8 mouse cellular contexts compared by ENCODE assay signal in genomic region chr11:49249811-49250421, GRCm38 (mm10). TPM values are rescaled to one million over a fixed set of nuclear protein-coding genes. Genes with fewer than 3 reads are reported as not detected.
DNase-seq lines count a peak whose midpoint lies in the region; ATAC-seq and TF ChIP-seq lines count a peak whose summit lies in the region.

No protein-coding gene starts in this region.

- DNase-seq in cerebellum, adult 2 months: no peak
- DNase-seq in cerebellum, adult 9-11 months: no peak
- DNase-seq in embryonic facial prominence, embryonic 11.5 days (ENCODE audit: low spot score): peak; percentile 9
- DNase-seq in induced T-regulatory cell, adult 2 months (ENCODE audit: low read depth): peak; percentile 84
- DNase-seq in liver, postnatal 0 days: peak; percentile 65
- no peak for DNase-seq in frontal cortex, postnatal 10 days (ENCODE audit: low spot score in 2 of 2)
- no peak for DNase-seq in cerebellum, postnatal 10 days

- WGBS in cerebellum, adult 2 months: 41% methylated on average over 10 of the region's 10 CpGs
- WGBS in embryonic facial prominence, embryonic 11.5 days: 21% methylated on average over 10 of the region's 10 CpGs
- 7% methylated on average over 10 of the region's 10 CpGs for WGBS in liver, postnatal 0 days (ENCODE audit: insufficient replicate concordance)
- 5% methylated on average over 10 of the region's 10 CpGs for whole genome bisulfite sequencing in small intestine, adult 2 months

- H3K9me3 ChIP-seq in embryonic facial prominence, embryonic 11.5 days (replicated peaks; ENCODE audit: control insufficient read depth, low read length): no peaks in the 10 kb centered on the region
- H3K9me3 ChIP-seq in liver, postnatal 0 days (ENCODE audit: low read length): no peaks in the 10 kb centered on the region

- H3K27me3 ChIP-seq in cerebellum, adult 2 months (ENCODE audit: control insufficient read depth, insufficient read depth, low read length): no peaks in the 10 kb centered on the region
- H3K27me3 ChIP-seq in embryonic facial prominence, embryonic 11.5 days (ENCODE audit: control insufficient read depth, insufficient read depth, low read length): no peaks in the 10 kb centered on the region
- no peaks in the 10 kb centered on the region for H3K27me3 ChIP-seq in liver, postnatal 0 days (ENCODE audit: insufficient read depth, low read length)
- no peaks in the 10 kb centered on the region for H3K27me3 ChIP-seq in small intestine, adult 2 months (ENCODE audit: control insufficient read depth, insufficient read depth, low read length)

- H3K9ac ChIP-seq in embryonic facial prominence, embryonic 11.5 days (replicated peaks; ENCODE audit: low read length): peak overlapping the region; percentile 87
- peak overlapping the region; percentile 92 for H3K9ac ChIP-seq in liver, postnatal 0 days (replicated peaks)

- H3K27ac ChIP-seq in cerebellum, adult 2 months (ENCODE audit: insufficient read depth, low read length): no peak overlapping the region
- H3K27ac ChIP-seq in embryonic facial prominence, embryonic 11.5 days (replicated peaks; ENCODE audit: low read depth, low read length): peak overlapping the region; percentile 75
- H3K27ac ChIP-seq in liver, postnatal 0 days (ENCODE audit: low read depth): peak overlapping the region; percentile 98
- H3K27ac ChIP-seq in small intestine, adult 2 months (ENCODE audit: insufficient read depth, low read depth, low read length): peak overlapping the region; percentile 97

- H3K36me3 ChIP-seq in embryonic facial prominence, embryonic 11.5 days (replicated peaks; ENCODE audit: control insufficient read depth, insufficient read depth, low read depth, low read length): peaks cover 3% of the 10 kb centered on the region
- peaks cover 26% of the 10 kb centered on the region for H3K36me3 ChIP-seq in liver, postnatal 0 days (replicated peaks; ENCODE audit: insufficient read depth, low read length)
- peaks cover 19% of the 10 kb centered on the region for H3K36me3 ChIP-seq in small intestine, adult 2 months (ENCODE audit: control insufficient read depth, insufficient read depth, low read length)

- TF ChIP-seq CTCF in cerebellum, adult 2 months (IDR thresholded peaks at IDR 0.05; ENCODE audit: borderline replicate concordance, insufficient read depth, low read depth, low read length): no peak
- no peak for TF ChIP-seq CTCF in liver, postnatal 0 days (IDR thresholded peaks at IDR 0.05; ENCODE audit: low read depth)
- no peak for TF ChIP-seq CTCF in small intestine, adult 2 months (IDR thresholded peaks at IDR 0.05; ENCODE audit: extremely low read depth, insufficient read length, insufficient replicate concordance, low read depth, low read length)

- peak overlapping the region; percentile 62 for H3K4me3 ChIP-seq in cerebellum, adult 2 months (replicated peaks; ENCODE audit: insufficient read depth, low read depth, low read length)
- H3K4me3 ChIP-seq in embryonic facial prominence, embryonic 11.5 days (ENCODE audit: low read depth, low read length): peak overlapping the region; percentile 59
- H3K4me3 ChIP-seq in liver, postnatal 0 days (ENCODE audit: low read depth, low read length): peak overlapping the region; percentile 80
- H3K4me3 ChIP-seq in small intestine, adult 2 months (ENCODE audit: low read depth, low read length): peak overlapping the region; percentile 76

- no peak for ATAC-seq in embryonic facial prominence, embryonic 11.5 days (replicated peaks; ENCODE audit: insufficient number of reproducible peaks, low FRiP score, low TSS enrichment, low read depth)
- peak; percentile 2; the same call in 1 of the 2 replicates for ATAC-seq in liver, postnatal 0 days

- 0 out of 2 replicates have a peak, but pooled peaks have one; percentile 22 for TF ChIP-seq EP300 in liver, postnatal 0 days (IDR thresholded peaks at IDR 0.05; ENCODE audit: low read depth)

- TF ChIP-seq POLR2A in cerebellum, adult 2 months (IDR thresholded peaks at IDR 0.05; ENCODE audit: borderline replicate concordance, insufficient read depth, low read length): no peak
- no peak for TF ChIP-seq POLR2A in small intestine, adult 2 months (IDR thresholded peaks at IDR 0.05; ENCODE audit: low read depth, low read length)

- peak overlapping the region; percentile 77 for H3K4me2 ChIP-seq in embryonic facial prominence, embryonic 11.5 days (ENCODE audit: low read depth, low read length)
- peak overlapping the region; percentile 95 for H3K4me2 ChIP-seq in liver, postnatal 0 days (ENCODE audit: low read depth, low read length)

- H3K4me1 ChIP-seq in cerebellum, adult 2 months (ENCODE audit: control insufficient read depth, insufficient read depth, low read length): no peaks in the 10 kb centered on the region; the same call in 1 of the 2 replicates
- H3K4me1 ChIP-seq in embryonic facial prominence, embryonic 11.5 days (ENCODE audit: control insufficient read depth, insufficient read depth, low read length): no peaks in the 10 kb centered on the region
- H3K4me1 ChIP-seq in liver, postnatal 0 days (ENCODE audit: insufficient read depth): peaks cover 76% of the 10 kb centered on the region
- peaks cover 38% of the 10 kb centered on the region for H3K4me1 ChIP-seq in small intestine, adult 2 months (ENCODE audit: control insufficient read depth, insufficient read depth, insufficient read length, low read length)

RNA-seq across cellular contexts. Expression of gene Mgat1, which starts 5.9 kb away (rescaled TPM):
- 56.4 and 61.2 TPM in 2 replicates for polyA plus RNA-seq in cerebellum, adult 2 months (2012; rRNA removed)
- 26.4 and 32.8 TPM in 2 replicates for polyA plus RNA-seq in embryonic facial prominence, embryonic 11.5 days (2014; fragmentation: Nextera tagmentation; extraction: Ambion mirVana)
- 56.3 and 58.2 TPM in 2 replicates for polyA plus RNA-seq in liver, postnatal 0 days (2015; fragmentation: Nextera tagmentation; extraction: Ambion mirVana)
- polyA plus RNA-seq in small intestine, adult 2 months (2012; rRNA removed): 97.4 and 231 TPM in 2 replicates

RNA-seq across cellular contexts. Expression of gene Olfr1393, which starts 28.2 kb away (rescaled TPM):
- polyA plus RNA-seq in cerebellum, adult 2 months (2012; rRNA removed): 0.08 TPM in 1 of 2 replicates, not detected in the other
- 0.17 TPM in 1 of 2 replicates, not detected in the other for polyA plus RNA-seq in embryonic facial prominence, embryonic 11.5 days (2014; fragmentation: Nextera tagmentation; extraction: Ambion mirVana)
- polyA plus RNA-seq in liver, postnatal 0 days (2015; fragmentation: Nextera tagmentation; extraction: Ambion mirVana): 0.05 and 0.07 TPM in 2 replicates
- 0.10 and 0.42 TPM in 2 replicates for polyA plus RNA-seq in small intestine, adult 2 months (2012; rRNA removed)

RNA-seq across cellular contexts. Expression of gene Olfr1392, which starts 35.2 kb away (rescaled TPM):
- 0.08 and 0.15 TPM in 2 replicates for polyA plus RNA-seq in cerebellum, adult 2 months (2012; rRNA removed)
- not detected in 2 replicates for polyA plus RNA-seq in embryonic facial prominence, embryonic 11.5 days (2014; fragmentation: Nextera tagmentation; extraction: Ambion mirVana)
- polyA plus RNA-seq in liver, postnatal 0 days (2015; fragmentation: Nextera tagmentation; extraction: Ambion mirVana): not detected in 2 replicates
- polyA plus RNA-seq in small intestine, adult 2 months (2012; rRNA removed): 0.11 and 0.13 TPM in 2 replicates

RNA-seq across cellular contexts. Expression of gene Zfp62, which starts 46.8 kb away (rescaled TPM):
- polyA plus RNA-seq in cerebellum, adult 2 months (2012; rRNA removed): 22.6 and 24.6 TPM in 2 replicates
- 64.0 and 66.1 TPM in 2 replicates for polyA plus RNA-seq in embryonic facial prominence, embryonic 11.5 days (2014; fragmentation: Nextera tagmentation; extraction: Ambion mirVana)
- 8.6 and 8.8 TPM in 2 replicates for polyA plus RNA-seq in liver, postnatal 0 days (2015; fragmentation: Nextera tagmentation; extraction: Ambion mirVana)
- polyA plus RNA-seq in small intestine, adult 2 months (2012; rRNA removed): 0.38 and 0.42 TPM in 2 replicates

RNA-seq across cellular contexts. Expression of gene Olfr10, which starts 54.6 kb away (rescaled TPM):
- not detected in 2 replicates for polyA plus RNA-seq in cerebellum, adult 2 months (2012; rRNA removed)
- not detected in 2 replicates for polyA plus RNA-seq in embryonic facial prominence, embryonic 11.5 days (2014; fragmentation: Nextera tagmentation; extraction: Ambion mirVana)
- not detected in 2 replicates for polyA plus RNA-seq in liver, postnatal 0 days (2015; fragmentation: Nextera tagmentation; extraction: Ambion mirVana)
- polyA plus RNA-seq in small intestine, adult 2 months (2012; rRNA removed): not detected in 2 replicates

Comparison
In these comparisons a context has a peak if more than half of its experiments do, and no peak if none do; other contexts are left out.
1. DNase-seq: peak in embryonic facial prominence, embryonic 11.5 days (single experiment), induced T-regulatory cell, adult 2 months (single experiment) and liver, postnatal 0 days (single experiment); none in cerebellum, adult 2 months (0 of 2), cerebellum, adult 9-11 months (single experiment), frontal cortex, postnatal 10 days (0 of 2) and cerebellum, postnatal 10 days (0 of 2).
2. Peak in every context shown above with its lines, with median percentiles within 50 percentile points of each other: H3K4me3 ChIP-seq.